In genomic region chr16:37812474-37812886, GRCm38 (mm10) we compare ENCODE assay signal across 8 mouse cellular contexts. TPM values are rescaled to one million over a fixed set of nuclear protein-coding genes. Genes with fewer than 3 reads are reported as not detected.
A peak's percentile ranks its signal among the peaks of the same experiment; 100 is the strongest.
DNase-seq lines count a peak whose midpoint lies in the region; ATAC-seq lines count a peak whose summit lies in the region.

No protein-coding gene starts in this region.

- no peak for ATAC-seq in embryonic facial prominence, embryonic 14.5 days (ENCODE audit: low read depth)
- ATAC-seq in hindbrain, embryonic 13.5 days (ENCODE audit: low FRiP score): peak; percentile 82
- ATAC-seq in midbrain, embryonic 12.5 days (ENCODE audit: low FRiP score, low read depth): peak; percentile 24; the same call in 1 of the 2 replicates
- ATAC-seq in activated CD4-positive, CD25-positive, alpha-beta regulatory T cell, adult 4 months: no peak

- peak; percentile 54 for DNase-seq in embryo, embryonic 10 days (ENCODE audit: low spot score)
- DNase-seq in embryo, embryonic 9.5 days (ENCODE audit: extremely low spot score): no peak
- peak; percentile 54 for DNase-seq in adipocyte (ENCODE audit: low spot score)
- DNase-seq in embryonic facial prominence, embryonic 14.5 days (ENCODE audit: low spot score): peak; percentile 61
- peak; percentile 57 to 69 for DNase-seq in layer of hippocampus, postnatal 14 days (ENCODE audit: low spot score in 2 of 2)

- no peaks in the 10 kb centered on the region for H3K27me3 ChIP-seq in embryonic facial prominence, embryonic 14.5 days (replicated peaks; ENCODE audit: control insufficient read depth, insufficient read depth, low read length)
- no peaks in the 10 kb centered on the region for H3K27me3 ChIP-seq in hindbrain, embryonic 13.5 days
- H3K27me3 ChIP-seq in midbrain, embryonic 12.5 days: no peaks in the 10 kb centered on the region

- peak overlapping the region; percentile 39; the same call in 1 of the 2 replicates for H3K27ac ChIP-seq in embryonic facial prominence, embryonic 14.5 days (replicated peaks; ENCODE audit: low read depth, low read length)
- H3K27ac ChIP-seq in hindbrain, embryonic 13.5 days: peak overlapping the region; percentile 75
- 0 out of 2 replicates have a peak overlapping the region, but pooled peaks have one; percentile 44 for H3K27ac ChIP-seq in midbrain, embryonic 12.5 days (replicated peaks)

- 53% methylated on average over 9 of the region's 9 CpGs for WGBS in embryonic facial prominence, embryonic 14.5 days
- WGBS in hindbrain, embryonic 13.5 days: 49% methylated on average over 9 of the region's 9 CpGs
- WGBS in midbrain, embryonic 12.5 days: 57% methylated on average over 9 of the region's 9 CpGs

- H3K36me3 ChIP-seq in embryonic facial prominence, embryonic 14.5 days (ENCODE audit: control insufficient read depth, insufficient read depth, low read length): peaks cover 39% of the 10 kb centered on the region
- no peaks in the 10 kb centered on the region for H3K36me3 ChIP-seq in hindbrain, embryonic 13.5 days
- no peaks in the 10 kb centered on the region for H3K36me3 ChIP-seq in midbrain, embryonic 12.5 days

- no peaks in the 10 kb centered on the region for H3K9me3 ChIP-seq in embryonic facial prominence, embryonic 14.5 days (ENCODE audit: control insufficient read depth, low read length)
- no peaks in the 10 kb centered on the region for H3K9me3 ChIP-seq in hindbrain, embryonic 13.5 days
- no peaks in the 10 kb centered on the region for H3K9me3 ChIP-seq in midbrain, embryonic 12.5 days

- H3K9ac ChIP-seq in embryonic facial prominence, embryonic 14.5 days (ENCODE audit: low read depth, low read length): no peak overlapping the region
- peak overlapping the region; percentile 7; the same call in 1 of the 2 replicates for H3K9ac ChIP-seq in hindbrain, embryonic 13.5 days
- no peak overlapping the region for H3K9ac ChIP-seq in midbrain, embryonic 12.5 days (replicated peaks)

- H3K4me1 ChIP-seq in embryonic facial prominence, embryonic 14.5 days (ENCODE audit: control insufficient read depth, insufficient read depth, low read length): peaks cover 48% of the 10 kb centered on the region
- peaks cover 39% of the 10 kb centered on the region for H3K4me1 ChIP-seq in hindbrain, embryonic 13.5 days (replicated peaks)
- peaks cover 25% of the 10 kb centered on the region for H3K4me1 ChIP-seq in midbrain, embryonic 12.5 days

- H3K4me2 ChIP-seq in embryonic facial prominence, embryonic 14.5 days (ENCODE audit: low read depth, low read length): no peak overlapping the region
- peak overlapping the region; percentile 11; the same call in 1 of the 2 replicates for H3K4me2 ChIP-seq in hindbrain, embryonic 13.5 days
- H3K4me2 ChIP-seq in midbrain, embryonic 12.5 days (replicated peaks): no peak overlapping the region

- H3K4me3 ChIP-seq in embryonic facial prominence, embryonic 14.5 days (ENCODE audit: low read depth, low read length): no peak overlapping the region
- H3K4me3 ChIP-seq in hindbrain, embryonic 13.5 days: no peak overlapping the region
- H3K4me3 ChIP-seq in midbrain, embryonic 12.5 days: no peak overlapping the region

RNA-seq across cellular contexts. Expression of gene Fstl1, which starts 35.8 kb away (rescaled TPM):
- polyA plus RNA-seq in embryonic facial prominence, embryonic 14.5 days (2014; fragmentation: Nextera tagmentation; extraction: Ambion mirVana): 833 and 870 TPM in 2 replicates
- polyA plus RNA-seq in hindbrain, embryonic 13.5 days (2015; fragmentation: Nextera tagmentation; extraction: Ambion mirVana): 126 and 133 TPM in 2 replicates
- 10 to 100 TPM; 49.7 to 58.0 TPM for total RNA-seq in layer of hippocampus, postnatal 14 days (2021)
- polyA plus RNA-seq in midbrain, embryonic 12.5 days (2016; fragmentation: Nextera tagmentation; extraction: Ambion mirVana): 169 and 215 TPM in 2 replicates
- under 1 TPM in 1 of 2 experiments, not detected in 1; 0.62 TPM for polyA plus RNA-seq in activated CD4-positive, CD25-positive, alpha-beta regulatory T cell, adult 4 months (2017; shearing (Covaris generic))

RNA-seq across cellular contexts. Expression of gene Gm36028, which starts 48.5 kb away (rescaled TPM):
- polyA plus RNA-seq in embryonic facial prominence, embryonic 14.5 days (2014; fragmentation: Nextera tagmentation; extraction: Ambion mirVana): not detected in 2 replicates
- not detected in 2 replicates for polyA plus RNA-seq in hindbrain, embryonic 13.5 days (2015; fragmentation: Nextera tagmentation; extraction: Ambion mirVana)
- under 1 TPM in 1 of 2 experiments, not detected in 1; 0.45 TPM for total RNA-seq in layer of hippocampus, postnatal 14 days (2021)
- polyA plus RNA-seq in midbrain, embryonic 12.5 days (2016; fragmentation: Nextera tagmentation; extraction: Ambion mirVana): 0.27 and 0.63 TPM in 2 replicates
- not detected for polyA plus RNA-seq in activated CD4-positive, CD25-positive, alpha-beta regulatory T cell, adult 4 months (2017; shearing (Covaris generic))

RNA-seq across cellular contexts. Expression of gene Lrrc58, which starts 55.7 kb away (rescaled TPM):
- 52.4 and 53.8 TPM in 2 replicates for polyA plus RNA-seq in embryonic facial prominence, embryonic 14.5 days (2014; fragmentation: Nextera tagmentation; extraction: Ambion mirVana)
- polyA plus RNA-seq in hindbrain, embryonic 13.5 days (2015; fragmentation: Nextera tagmentation; extraction: Ambion mirVana): 46.1 and 49.0 TPM in 2 replicates
- 100 to 1,000 TPM; 123 to 140 TPM for total RNA-seq in layer of hippocampus, postnatal 14 days (2021)
- polyA plus RNA-seq in midbrain, embryonic 12.5 days (2016; fragmentation: Nextera tagmentation; extraction: Ambion mirVana): 53.8 and 59.2 TPM in 2 replicates
- 10 to 100 TPM; 18.0 to 20.2 TPM for polyA plus RNA-seq in activated CD4-positive, CD25-positive, alpha-beta regulatory T cell, adult 4 months (2017; shearing (Covaris generic))

Comparison
In these comparisons a context has a peak if more than half of its experiments do, and no peak if none do; other contexts are left out.
1. ATAC-seq: peak in hindbrain, embryonic 13.5 days (single experiment) and midbrain, embryonic 12.5 days (single experiment); none in embryonic facial prominence, embryonic 14.5 days (single experiment) and activated CD4-positive, CD25-positive, alpha-beta regulatory T cell, adult 4 months (single experiment).
2. RNA of gene Fstl1, which starts 35.8 kb away (polyA plus RNA-seq): 833 to 870 TPM in embryonic facial prominence, embryonic 14.5 days, 169 to 215 TPM in midbrain, embryonic 12.5 days and 126 to 133 TPM in hindbrain, embryonic 13.5 days; 0.62 TPM in activated CD4-positive, CD25-positive, alpha-beta regulatory T cell, adult 4 months; every median in the first group is over 10 times any median in the second.
3. Peak in every context shown above with its lines, with median percentiles within 50 percentile points of each other: H3K27ac ChIP-seq.